Mouse (Mus musculus) cerebellum, adult 11-12 months (tissue): ENCODE results near the gene Tnp2.

Experiments used
- DNase-seq: peaks from one replicate; pipeline ENCODE4 v3.0.0; 2022

The Tnp2 gene

GRCm38 (mm10) chr16:10767158-10767557 lies 21.3 kb downstream of the Tnp2 start:
- peak; percentile 39 for DNase-seq

DNA sequence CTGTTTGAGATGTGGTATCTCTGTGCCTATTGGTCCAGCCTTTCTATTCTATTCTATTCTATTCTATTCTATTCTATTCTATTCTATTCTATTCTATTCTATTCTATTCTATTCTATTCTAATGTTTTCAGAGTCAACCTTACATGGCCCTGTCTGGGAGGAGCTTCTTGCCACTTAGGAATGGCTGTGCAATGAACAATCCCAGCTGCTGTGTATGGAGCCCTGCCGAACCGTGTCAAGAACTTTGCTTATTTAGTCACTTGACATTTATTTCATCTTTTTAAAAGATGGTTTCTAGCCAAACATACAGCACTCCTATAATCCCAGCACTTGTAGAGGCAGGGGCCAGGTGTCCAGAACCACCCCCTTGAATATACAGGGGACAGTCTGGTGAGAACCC lies 24.1 kb downstream of the Tnp2 start:
- no peak for DNase-seq

GRCm38 (mm10) chr16:10763540-10764264 lies 24.8 kb downstream of the Tnp2 start:
- DNase-seq: no peak

DNA sequence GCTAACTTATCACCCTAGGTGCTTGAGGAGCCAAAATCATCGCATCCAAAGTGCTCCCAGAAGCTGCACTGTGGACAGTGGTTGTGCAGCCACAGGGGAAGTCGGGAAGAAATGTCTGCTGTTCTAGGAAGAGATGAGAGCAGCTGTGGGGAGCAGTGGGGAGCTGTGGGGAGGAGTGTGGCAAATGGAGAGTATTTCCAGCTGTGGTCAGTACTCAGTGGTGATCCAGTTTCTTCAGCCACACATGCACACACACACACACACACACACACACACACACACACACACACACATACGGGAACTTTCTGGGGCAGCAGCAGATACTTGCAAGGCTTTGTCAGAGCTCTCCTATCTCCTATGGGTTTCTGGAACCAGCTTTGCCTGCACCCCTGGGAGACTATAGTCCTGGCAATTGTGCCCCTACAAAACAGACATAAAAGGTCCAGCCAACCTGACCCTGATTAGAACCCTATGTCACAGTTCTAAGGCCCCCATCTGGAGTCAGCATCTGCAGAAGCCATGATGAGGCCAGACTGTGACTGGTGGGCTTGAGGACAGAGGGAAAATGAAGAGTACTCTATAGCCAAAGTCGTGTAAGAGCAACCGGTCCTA lies 25.8 kb downstream of the Tnp2 start:
- no peak for DNase-seq

DNA sequence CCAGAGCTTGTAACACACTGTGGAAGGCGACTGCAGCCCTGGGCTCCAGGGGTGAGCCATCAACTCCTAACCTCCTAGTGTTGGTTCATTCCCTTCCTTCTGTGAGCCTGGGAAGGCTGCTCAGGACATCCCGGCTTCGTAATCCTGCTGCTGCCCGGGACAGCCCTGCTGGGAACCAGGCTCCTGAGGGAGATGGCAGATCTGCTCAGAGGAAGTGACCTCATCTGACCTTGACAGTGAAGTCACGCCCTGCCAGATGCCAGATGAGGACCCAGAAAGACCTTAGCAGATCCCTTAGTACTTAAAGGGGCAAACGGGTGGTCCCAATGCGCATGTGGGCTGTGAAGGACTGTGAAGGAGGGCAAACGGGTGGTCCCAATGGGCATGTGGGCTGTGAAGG lies 27.3 kb downstream of the Tnp2 start:
- DNase-seq: no peak

DNA sequence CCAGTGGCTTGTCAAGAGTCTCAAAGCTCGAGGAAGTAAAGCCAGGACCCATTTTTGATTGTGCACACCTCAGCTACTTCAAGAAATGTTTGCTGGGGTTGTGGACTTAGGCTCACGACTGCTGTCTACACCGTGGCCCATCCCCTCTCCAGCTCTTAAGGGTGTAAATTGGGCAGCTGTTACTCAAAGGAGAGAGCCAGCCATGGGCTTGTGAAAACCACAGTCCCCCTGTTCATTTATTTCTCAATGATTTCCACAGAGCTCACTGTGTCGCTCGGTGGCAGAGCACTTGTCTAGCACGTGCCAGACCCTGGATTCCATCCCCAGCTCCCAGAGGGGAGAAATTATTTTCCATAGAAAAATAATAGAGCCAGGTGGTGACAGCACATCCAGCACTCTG lies 32.3 kb downstream of the Tnp2 start:
- no peak for DNase-seq

- no peak for DNase-seq
Measured at GRCm38 (mm10) chr16:10754521-10755296, 33.8 kb downstream of the Tnp2 start.

DNA sequence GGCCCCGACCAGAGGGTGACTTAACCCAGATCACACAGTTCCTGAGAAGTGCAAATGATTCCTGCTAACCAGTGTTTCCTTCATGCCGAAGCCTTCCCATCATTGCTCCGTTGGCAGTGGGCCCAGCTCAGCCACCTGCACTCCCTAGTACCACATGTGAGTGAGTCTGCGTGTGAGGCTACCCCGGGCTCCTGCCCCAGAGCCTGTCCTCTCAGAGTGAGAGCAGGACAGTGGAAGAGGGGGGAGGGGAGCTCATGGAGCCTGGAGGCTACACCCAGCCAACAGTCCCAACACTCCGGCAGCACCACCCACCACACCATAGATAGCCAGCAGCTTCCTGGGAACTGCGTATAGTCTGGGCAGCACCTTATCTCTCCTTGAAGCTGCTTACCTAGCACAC lies 38.6 kb downstream of the Tnp2 start:
- DNase-seq: peak; percentile 84

DNA sequence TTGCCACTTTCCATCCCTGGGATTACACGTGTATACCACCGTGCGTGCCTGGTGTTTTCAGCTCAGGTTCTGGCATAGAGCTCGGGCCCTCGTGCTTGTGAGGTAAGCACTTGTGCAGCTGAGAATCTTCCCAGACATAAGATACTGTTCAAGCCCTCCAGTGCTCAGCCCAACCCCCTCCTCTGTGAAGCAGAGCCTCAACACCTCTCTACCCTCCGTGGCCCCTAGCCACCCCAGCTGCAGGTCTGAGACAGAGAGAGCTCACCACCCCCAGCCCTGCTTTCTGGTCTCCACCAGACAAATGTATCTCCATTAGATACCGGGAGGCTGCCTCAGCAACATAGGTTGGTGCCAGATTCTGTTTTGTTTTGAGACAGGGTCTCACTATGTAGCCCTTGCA lies 39.2 kb downstream of the Tnp2 start:
- DNase-seq: no peak

DNA sequence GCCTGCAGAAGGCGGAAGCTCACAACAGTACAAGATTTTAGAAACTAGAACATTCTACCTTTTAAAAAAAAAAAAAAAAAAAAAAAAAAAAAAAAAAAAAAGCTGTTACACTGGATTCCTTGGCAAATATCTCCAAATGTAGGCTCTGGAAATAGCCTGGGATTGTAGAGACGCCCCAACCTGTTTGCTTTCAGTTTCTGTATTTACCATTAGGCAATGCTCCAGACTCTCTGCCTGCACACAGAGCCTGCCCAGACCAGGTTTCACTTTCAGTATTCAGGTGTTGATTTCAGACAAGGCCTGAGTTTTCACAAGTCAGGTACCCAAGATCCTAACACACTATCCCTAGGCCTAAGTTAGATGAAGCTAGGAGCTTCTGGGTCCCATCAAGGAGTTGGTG lies 47.4 kb downstream of the Tnp2 start:
- no peak for DNase-seq

GRCm38 (mm10) chr16:10739854-10740398 lies 48.5 kb downstream of the Tnp2 start:
- no peak for DNase-seq

- DNase-seq: no peak
Measured at GRCm38 (mm10) chr16:10738866-10739265, 49.6 kb downstream of the Tnp2 start.
